Mouse (Mus musculus) 3134 (cell line): ENCODE measurements around the gene Lat.
"Not testable (repeated sequence)": the region's sequence is repeated elsewhere in the genome, so short reads cannot be mapped to it uniquely, and the experiment has no call there.

Experiments used
- DNase-seq: peaks from one replicate; pipeline ENCODE4 v3.0.0-alpha.2; 2011; ENCODE audit warnings: low spot score; ENCODE audit not compliant: insufficient read length; ENCODE audit errors: extremely low read depth

Gene Lat

GRCm38 (mm10) chr7:126338906-126339305, 30.5 kb downstream of the Lat start:
- DNase-seq, result no peak

- no peak for DNase-seq
Observed at GRCm38 (mm10) chr7:126335556-126335955, 33.8 kb downstream of the Lat start.

- no peak for DNase-seq
Observed at GRCm38 (mm10) chr7:126332691-126333090, 36.7 kb downstream of the Lat start.

DNA sequence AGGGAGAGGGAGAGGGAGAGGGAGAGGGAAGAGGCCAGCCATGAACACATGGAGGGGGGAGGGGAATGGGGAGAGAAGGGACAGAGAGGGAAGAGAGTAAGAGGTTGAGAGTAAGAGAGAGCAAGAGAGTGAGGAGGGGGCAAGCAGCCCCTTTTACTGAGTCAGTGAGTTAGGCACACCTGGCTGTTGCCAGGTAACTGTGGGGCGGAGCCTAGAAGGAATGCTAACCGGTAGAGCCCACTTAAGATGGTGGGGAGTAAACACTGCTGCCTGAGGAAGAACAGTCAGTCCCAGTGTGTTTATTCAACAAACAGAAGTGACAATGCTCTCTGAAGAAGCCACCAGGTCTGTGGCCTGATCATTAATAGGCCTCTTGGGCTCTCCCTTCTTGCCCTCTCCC, 38.7 kb downstream of the Lat start:
- DNase-seq, result no peak

DNA sequence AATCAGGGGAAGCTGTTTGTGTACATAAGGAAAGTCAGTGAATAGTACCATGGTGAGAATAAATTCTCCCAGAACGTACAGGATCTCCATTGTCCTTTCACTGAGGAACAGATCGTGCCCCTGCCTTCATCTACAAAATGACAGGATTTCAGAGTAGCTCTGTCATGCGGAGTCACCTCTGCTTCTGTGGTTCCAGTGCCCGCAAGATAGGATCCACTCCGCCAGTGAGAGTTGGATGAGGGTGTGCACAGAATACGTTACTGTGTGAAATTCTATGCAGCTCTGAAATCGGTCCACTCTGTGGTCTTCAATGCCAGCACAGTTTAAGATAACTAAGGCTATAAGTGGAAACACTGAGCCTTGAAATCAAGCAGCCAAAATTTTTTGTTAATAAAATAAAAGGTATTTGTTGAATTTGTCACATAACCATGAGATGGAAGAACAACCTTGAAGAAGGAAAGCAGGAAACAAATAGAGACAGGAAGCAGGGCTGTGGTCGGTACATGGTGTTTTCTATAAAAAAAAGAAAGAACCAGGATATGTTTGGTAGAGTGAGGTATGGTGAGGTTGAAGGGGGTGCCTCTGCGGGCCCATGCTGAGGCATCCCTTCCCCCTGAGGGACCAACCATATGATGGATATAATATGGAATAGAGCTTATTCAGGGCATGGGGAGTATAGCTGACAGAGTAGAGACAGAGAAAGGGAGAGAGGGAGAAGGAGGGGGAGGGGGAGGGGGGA, 39.3 kb downstream of the Lat start:
- DNase-seq, result no peak

DNA sequence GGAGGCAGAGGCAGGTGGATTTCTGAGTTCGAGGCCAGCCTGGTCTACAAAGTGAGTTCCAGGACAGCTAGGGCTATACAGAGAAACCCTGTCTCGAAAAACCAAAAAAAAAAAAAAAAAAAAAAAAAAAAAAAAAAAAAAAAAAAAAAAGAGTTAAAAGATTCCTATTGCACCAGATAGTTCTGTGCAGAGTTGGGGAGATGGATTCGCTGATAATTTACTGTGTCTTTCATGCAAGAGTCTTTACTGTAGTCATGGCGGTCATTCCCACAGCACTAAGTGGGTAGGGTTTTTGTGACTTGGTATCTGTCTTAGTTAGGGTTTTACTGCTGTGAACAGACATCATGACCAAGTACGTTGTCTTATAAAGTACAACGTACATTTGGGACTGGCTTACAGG, 40.5 kb downstream of the Lat start:
- not testable (repeated sequence) for DNase-seq

DNA sequence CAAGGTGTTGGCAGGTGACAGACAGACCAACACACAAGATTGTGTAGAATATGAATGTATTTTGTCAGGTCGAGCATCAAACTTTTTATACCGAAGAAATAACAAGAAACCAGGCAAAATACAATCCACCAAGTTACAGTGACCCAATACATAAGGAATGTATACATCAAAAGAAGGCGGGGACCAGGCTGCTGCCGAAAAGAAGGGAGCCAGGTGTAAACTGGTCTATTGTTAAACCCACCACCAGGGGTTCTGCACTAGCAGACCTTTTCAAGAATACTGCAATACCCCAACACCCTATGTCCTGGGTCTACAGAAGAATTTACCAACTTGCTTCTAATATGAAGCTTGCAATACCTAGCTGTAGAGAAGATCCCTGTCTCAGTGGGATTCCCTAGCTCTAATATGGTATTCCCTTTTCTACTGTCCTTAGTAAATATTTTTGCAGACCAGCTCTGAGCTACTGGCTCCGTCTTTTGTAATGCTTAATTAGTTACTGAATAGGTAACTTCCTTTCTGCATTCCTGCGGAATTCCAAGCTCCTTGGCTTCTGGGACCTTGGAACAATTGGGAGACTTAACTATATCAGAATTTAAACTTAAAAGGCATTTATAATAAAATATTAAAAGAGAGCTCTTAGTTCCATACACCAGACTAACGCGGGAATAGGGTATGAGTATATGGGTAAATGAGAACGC, 43.6 kb downstream of the Lat start:
- DNase-seq, result not testable (repeated sequence)

- no peak for DNase-seq
Observed at GRCm38 (mm10) chr7:126324791-126325190, 44.6 kb downstream of the Lat start.

DNA sequence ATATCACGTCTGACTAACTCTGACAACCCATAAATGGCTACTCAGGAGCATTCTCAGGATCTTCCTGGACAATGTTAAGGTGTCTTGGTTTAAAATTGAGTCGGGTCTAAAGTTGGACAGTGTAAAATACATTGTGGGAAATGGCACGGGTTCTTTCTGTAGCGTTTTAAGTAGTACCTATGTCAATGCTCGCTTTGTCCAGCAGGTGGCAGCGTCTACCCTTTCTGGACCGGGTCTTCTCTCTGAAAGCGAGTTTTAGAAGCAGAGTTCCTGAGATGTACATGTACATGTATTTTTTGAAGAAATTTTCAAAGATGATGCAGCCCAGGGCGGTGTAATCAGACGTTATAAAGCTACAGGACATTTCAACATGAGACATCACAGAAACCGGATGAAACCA, 45.6 kb downstream of the Lat start:
- DNase-seq, result peak; percentile 34

GRCm38 (mm10) chr7:126314273-126314672, 55.1 kb downstream of the Lat start:
- DNase-seq, result no peak
